Mouse (Mus musculus) olfactory bulb, adult 2 months (tissue): Measurements from ENCODE around the gene Banf1.

ENCODE experiments used
- CTCF ChIP-seq: fragments of 200-500 bp; IDR thresholded peaks from 2 replicates; pipeline ENCODE4 v1.5.1; 2012; ENCODE audit warnings: low read depth, mild to moderate bottlenecking, low read length, moderate library complexity; ENCODE audit not compliant: insufficient read depth
- POLR2A ChIP-seq: fragments of 200-500 bp; IDR thresholded peaks from 2 replicates; pipeline ENCODE4 v1.6.1; 2012; ENCODE audit warnings: mild to moderate bottlenecking, low read depth, low read length, moderate library complexity; ENCODE audit not compliant: insufficient read depth

DNA sequence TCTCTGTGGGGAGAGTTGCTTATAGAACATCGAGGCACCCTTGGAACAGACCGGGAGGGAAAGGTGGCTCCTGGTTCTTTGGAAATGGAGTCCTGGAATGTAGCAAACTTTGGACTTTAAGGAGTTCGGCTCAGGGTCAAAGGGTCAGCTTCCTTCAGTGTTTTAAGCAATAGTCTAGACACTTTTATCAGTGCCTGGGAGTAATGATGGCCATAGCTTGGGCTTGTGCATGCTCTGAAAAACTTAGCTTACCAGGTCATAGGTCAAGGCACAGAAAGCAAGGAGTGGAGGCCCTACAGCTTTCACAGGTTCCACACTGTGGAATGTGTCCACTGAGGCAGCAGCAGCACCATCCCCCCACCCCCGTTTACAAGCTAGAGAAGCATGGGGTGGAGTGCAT, 7.8 kb upstream of the Banf1 start:
- TF ChIP-seq POLR2A: no peak
- no peak for TF ChIP-seq CTCF
